Mouse (Mus musculus): ENCODE results near the gene Cd28.

DNA sequence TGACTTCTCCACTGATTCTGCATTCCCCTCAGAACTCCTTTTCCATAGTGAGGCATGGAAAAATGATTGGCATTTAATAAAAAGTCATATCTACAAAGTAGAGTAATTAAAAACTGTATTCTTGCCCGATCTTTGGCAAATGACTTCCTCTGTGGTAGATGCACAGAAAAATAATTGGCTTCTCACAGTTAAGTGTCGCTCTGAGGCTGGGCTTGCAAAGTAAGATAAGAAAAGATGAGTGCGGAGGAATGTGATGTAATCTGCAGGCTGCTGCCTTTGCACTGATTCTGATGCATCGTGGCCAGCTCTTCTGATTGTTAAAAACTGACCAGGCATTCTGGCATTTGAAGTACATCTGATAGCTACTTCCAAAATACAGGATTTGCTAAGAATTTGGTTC is 32.3 kb downstream of the Cd28 start:
- TF ChIP-seq POLR2A (IDR thresholded peaks at IDR 0.05; ENCODE audit: insufficient read depth, low read depth, low read length) (no peak), EP300 (IDR thresholded peaks at IDR 0.05; ENCODE audit: insufficient read depth, low read depth, low read length) (no peak), CTCF (IDR thresholded peaks at IDR 0.05) (no peak)
